Mouse (Mus musculus) lung, postnatal 36 days (tissue): ENCODE measurements around the gene Zfp788.
"Not testable (repeated sequence)": the region's sequence is repeated elsewhere in the genome, so short reads cannot be mapped to it uniquely, and the experiment has no call there.

ENCODE experiments used
- DNase-seq: peaks from one replicate; pipeline ENCODE4 v3.0.0; 2022; ENCODE audit warnings: mixed read lengths

Gene Zfp788

DNA sequence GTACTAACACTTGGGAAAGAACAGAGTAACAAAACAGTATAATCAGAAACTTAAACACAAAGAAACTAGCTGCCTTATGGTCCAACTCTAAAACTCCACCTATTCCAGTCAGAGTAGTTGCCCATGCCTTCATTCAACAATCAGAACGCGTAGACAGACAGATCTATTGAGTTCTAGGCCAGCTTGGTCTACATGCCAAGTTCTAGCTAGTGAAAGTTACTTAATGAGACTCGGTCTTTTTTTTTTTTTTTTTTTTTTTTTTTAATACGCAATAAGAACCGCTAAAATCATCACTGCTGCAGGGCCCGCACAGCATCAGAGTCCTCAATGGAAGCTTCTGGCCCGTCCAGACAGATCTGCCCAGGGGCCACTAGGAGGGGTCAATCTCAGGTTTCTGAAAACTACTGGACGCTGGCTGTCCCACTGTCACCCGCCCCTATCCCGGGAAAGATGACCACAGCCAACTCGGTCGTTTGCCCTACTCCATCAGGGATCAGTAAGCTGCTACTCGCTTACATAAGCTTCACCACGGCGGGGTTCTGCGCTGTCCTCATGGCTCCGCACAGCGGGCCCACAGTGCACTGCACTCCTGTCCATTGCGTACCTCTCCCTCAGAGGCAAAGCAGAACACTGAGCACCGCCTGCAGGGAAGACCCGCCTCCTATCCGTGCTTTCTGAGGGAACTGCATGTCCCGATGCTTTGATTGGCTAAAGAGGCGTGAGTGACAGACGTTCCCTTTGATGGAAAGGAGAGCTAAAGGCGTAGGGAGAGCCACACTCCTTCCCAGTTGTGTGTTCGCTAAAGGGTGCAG, at the start of gene Zfp788:
TSS of gene Zfp788 (plus strand) at position 795 of the 812 bp plus-strand sequence.
- peak; percentile 98 for DNase-seq

DNA sequence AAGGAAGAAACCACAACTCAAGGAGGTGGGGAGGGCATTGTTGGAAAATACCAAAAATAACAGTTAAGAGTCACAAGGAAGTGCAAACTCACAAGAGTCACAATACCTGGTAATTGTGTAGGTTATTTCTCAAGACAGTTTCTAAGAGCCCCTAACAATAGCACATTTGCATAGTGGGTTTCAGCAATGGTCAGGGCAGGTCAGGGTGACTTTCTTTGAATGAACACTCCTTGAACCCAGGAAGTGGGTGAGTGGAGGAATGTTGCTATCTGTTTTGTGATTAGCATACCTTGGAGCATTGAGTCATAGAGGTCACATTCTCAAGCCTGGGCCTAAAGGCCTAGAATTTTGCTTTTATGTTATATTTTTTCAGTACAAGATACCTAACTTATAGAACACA, 45.2 kb upstream of the Zfp788 start:
- DNase-seq, result not testable (repeated sequence)

DNA sequence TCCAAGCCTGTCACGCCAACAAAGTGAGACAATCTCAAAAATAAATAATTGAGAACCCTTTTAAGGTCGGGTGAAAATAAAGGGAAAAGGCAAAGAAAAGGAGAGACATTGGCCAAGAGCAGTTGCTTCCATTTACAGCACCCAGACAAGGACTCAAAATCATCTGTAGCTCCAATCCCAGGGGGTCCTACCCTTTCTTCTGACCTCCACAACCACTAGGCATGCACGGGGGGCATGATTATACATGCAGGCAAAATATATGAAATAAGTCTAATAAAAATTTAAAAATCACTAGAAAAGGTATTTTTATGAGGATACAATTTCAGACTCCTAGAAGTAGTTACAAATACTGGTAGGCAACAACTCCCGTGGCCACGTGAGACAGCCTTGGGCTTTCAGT, 34.4 kb upstream of the Zfp788 start:
- DNase-seq, result no peak

DNA sequence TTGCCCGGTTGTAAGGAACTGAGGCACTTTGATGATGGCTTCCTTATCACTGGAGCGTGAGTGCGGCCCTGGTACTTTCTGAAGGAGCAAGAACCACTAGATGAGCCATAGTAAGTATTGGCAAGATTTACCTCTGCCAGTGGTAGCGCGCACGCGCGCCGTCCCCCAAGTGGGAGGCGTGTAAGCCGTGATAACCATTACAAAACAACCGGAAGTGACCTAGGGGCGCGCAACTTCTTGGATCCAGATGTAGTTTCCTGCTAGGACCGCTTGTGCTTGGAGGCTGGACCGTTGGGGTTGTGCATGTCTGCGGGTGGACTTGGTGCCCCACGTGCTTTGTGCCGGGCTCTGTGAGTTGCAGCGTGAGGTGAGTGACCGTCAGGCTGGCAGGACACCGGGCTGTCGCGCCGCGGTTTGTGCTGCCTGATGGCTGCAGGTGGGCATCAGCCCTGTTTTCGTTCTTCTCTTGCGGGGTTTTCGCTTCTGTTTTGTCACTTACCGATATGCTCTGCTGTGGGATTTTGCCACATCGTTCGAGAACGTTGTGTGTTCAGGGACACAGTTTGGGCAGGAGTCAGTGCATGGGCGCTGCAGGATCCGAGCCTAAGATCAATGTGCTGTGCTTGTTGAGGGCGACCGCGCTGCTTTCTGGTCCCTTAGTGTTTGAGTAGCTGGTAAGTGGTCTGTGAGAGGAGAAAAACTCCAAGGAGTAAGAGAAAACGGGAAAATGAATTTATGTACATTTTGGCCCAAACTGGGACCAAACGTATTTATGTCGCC, 33.8 kb upstream of the Zfp788 start, which contains the start of gene 2610021A01Rik:
TSS of gene 2610021A01Rik (plus strand) at position 197 of the 780 bp plus-strand sequence.
- DNase-seq, result peak; percentile 97

DNA sequence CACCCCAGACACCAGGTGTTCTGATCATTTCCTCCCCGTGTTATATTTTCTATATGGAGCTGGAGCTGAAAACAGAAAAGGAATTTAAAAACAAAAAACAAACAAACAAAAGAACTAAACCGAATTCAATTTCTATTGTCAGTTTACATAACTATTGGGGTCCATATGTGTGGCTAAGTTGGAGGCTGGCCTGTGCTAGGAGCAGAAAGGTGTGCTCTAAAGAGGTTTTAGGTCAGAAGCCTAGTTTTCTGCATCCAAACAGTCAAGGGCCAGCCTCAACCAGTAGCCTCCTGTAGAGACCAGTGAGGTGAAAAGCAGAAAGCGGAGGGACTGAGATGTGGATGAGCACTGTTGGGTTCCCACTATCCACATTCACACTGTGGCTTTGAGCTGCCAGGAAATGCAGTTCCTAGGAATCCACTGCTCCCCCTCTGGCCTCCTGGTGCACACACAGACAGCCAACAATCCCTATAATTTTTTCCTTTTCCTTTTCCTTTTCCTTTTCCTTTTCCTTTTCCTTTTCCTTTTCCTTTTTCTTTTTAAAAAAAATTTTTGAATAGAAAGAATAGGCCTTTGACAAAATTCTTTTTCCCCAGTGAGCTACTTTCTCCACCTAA, 33.0 kb upstream of the Zfp788 start:
- no peak for DNase-seq

DNA sequence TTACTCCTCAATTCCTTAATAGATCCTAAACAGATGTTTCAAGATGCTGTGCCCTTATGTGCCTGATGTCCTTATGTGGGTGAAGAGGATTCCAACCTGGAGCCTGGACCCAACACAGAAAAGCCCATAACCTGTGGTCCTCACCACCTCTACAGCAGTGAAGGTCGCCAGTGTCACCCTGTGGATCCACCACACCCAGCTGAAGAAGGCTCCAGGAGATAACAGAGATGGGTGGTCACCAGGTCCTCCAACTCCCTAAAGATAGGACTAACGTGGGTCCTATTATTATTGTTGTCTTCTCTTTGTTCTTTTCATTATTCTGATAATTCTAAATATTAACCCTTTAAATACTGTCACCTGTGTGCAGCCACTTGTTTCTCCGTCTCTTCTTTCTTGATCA, 21.3 kb upstream of the Zfp788 start:
- no peak for DNase-seq

DNA sequence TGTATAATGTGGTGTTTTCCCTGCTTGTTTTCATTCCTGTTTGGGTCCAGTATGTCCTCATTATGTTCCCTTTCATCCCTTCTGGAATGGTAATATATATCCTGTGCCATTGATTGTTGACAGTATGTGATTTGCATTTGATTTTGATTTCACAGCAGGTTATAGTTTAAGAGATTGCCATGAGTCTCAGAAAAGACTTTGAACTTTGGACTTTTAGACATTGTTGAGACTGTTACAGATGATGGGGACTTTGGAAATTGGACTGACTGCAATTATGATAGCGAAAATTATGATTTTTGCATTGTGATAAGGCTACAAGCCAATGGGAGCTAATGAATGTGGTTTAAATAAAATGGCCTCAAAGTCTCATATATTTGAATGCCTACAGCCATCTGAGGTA, 16.8 kb upstream of the Zfp788 start:
- not testable (repeated sequence) for DNase-seq

DNA sequence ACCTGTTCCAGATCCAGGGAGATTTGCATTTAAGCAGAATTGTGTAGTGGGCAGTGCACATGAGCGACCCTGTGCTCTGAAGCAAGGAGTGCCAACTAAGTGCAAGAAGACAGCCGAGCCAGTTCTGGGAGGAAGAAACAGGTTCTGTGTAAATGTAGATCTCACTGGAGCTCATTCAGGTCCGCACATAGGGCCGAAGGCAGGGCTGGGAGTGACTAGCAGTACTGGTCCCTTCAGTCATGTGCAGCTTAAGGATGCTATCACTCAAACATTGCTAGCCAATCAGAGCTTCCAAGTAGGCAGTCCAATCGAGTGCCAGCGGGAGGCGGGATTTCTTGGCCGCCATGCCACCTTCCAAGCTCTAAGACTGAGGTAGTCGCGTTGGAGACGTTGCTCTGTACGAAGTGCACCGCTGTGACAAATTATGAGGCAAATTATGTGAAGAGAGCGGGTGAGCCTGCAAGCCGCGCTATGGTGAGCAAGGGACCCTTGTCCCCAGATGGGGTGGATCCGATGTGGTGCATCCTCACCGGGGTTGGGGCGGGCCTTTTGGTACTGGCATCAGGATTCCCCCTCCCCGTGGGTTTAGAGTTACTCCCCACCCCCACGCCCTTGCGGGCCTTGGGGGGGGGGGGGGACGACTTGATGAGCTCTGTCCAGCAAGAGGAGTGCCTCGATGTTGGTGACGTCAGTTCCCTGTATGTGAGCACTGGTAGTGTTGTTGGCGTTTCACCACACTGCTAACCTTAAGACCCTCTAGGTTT, 400 bp downstream of the Zfp788 start:
- DNase-seq, result peak; percentile 97

DNA sequence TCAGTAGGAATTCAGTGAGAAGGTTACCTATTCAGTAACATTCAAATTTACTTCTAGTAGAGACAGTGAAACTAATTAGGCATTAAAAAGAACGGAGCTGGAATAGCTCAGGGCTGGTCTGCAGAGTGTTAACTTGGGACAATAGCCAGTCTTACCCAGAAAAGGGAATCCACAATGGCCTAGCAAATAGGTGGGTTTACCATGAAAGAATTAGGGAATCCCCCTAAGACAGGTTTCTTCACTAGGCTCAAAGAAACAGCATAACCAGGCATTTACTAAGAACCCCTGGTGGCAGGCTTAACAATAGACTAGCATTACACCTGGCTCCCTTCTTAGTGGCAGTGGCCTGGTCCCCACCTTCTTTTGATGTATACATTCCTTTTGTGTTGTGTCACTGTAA, 41.3 kb downstream of the Zfp788 start:
- DNase-seq, result not testable (repeated sequence)
